Mouse (Mus musculus): ENCODE results near the gene Olfr648. TPM values are rescaled to one million over a fixed set of nuclear protein-coding genes. Genes with fewer than 3 reads are reported as not detected.
A peak's percentile ranks its signal among the peaks of the same experiment; 100 is the strongest.

Olfr648 gene
- total RNA-seq (2015) (not detected in 2 replicates), total RNA-seq (2017) (not detected in 2 replicates)

DNA sequence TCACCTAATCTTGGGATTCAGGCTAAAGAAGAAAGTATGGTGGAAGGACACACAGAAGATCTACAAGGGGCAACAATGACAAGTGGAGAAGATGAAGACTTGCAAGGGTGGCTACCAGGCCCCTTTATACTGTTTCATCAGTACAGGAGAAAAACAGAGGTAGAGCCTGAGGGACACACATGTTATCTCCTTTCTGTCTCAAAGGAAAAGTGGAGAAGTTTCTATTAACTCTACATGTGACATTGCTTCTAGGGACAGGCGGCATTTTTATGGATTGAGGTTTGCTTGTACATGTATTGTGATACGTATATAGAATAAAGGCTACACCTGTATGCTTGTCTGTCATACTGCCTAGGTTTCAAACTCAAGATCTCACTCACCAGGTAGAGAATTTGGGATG lies at the start of gene Olfr648:
TSS of gene Olfr648 (minus strand) at position 101 of the 400 bp plus-strand sequence.
- ATAC-seq (replicated peaks; ENCODE audit: poor library complexity): no peak

DNA sequence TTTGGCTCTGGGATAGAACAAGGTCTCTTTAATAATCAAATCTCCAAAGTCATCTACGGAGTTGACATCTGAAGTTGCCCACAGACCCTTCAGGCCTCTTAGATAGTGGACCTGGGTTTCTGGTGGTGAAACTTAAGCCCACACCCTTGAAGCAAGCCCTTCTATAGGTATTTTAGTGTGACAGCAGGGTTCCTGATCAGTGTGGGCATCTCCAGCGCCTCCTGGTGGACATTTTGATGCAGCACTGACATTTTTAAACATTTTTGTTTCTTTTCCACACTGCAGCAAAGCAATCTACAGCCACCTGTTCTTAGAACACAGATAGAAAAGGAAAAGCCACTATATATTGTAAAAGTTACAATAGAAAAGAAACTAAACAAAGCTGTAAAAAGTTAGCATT lies 48.0 kb upstream of the Olfr648 start:
- peak; percentile 96 for ATAC-seq (replicated peaks; ENCODE audit: poor library complexity)

DNA sequence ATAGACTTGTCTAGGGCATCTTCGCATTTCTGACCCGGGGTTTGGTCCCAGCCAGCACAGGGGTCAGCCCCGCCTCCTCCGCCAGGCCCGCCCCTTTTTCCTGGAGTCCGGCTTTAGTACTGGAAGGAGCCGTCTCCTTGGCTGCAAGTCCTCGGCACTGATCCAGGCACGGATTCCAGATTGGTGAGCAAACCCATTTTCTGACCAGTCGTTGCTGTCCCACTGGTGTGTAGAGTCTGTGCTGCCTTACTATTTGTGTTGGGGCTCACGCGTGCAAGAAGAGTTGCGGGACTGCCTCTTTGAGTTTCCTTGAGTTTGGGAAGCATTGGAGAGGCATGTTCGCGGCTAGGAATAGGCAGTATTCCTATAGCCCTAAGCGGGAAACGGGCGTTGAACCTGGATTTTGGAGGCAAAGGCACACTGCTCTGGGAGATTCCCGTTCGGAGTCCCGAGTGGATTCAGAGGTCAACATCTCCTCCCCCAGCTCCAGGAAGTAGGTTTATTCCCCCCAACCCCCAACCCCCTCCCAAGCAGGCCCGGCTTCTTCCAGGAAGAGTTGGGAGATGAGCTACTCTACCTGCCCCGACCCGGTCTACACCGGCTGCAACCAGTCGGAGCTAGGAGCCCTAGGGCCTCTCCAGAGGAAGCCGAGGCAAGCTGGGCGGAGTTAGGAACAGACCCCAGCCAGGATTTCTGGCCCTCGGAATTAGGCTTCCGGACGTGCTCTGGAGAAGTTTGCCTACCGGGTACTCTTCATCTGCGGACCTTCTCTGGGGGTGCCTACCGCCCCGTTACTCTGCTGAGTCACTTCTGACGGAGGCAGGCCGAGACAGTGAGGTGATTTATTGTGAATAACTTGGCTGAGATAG lies 35.7 kb upstream of the Olfr648 start, which contains the start of gene Trim6:
TSS of gene Trim6 (plus strand) at position 93 of the 869 bp plus-strand sequence.
- ATAC-seq (replicated peaks; ENCODE audit: poor library complexity): peak; percentile 64

DNA sequence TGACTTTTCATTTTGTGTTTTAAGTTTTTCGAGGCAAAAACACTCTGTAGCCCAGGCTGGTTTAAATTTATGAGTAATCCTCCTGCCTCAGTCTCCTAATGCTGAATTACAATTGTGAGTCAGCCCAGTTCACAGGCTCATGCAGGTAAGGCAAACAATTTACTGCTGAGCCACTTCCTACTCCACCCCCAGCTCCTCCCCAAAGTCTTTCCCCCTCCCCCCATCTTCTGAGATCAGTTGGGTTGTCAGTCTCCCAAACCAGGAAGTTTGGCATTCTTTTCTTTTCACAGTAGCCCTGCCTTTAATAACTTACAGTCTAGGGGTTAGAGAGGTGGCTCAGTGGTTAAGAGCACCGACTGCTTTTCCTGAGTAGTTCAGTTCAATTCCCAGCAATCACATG lies 34.7 kb upstream of the Olfr648 start:
- ATAC-seq (replicated peaks; ENCODE audit: poor library complexity): peak; percentile 32

DNA sequence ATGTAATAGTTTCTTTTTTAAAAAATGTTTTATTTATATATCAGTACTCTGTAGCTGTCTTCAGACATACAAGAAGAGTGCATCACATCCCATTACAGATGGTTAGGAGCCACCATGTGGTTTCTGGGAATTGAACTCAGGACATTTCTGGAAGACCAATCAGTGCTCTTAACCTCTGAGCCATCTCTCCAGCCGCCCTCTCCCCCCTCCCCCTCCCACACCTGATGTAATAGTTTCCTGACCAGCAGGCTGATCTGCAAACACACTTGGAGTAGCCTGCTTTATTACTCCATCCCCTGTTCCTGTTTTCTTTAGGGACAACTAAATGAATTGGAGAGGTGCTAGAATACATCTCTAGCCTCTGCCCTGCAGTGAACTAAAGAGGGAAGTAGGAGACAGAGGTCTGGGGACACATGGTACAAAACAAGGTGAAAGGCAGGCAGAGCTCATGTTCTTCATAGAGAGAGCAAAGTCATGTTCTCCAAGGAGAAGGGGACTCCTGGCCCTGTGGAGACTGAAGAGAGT lies 32.9 kb upstream of the Olfr648 start:
- peak; percentile 73 for ATAC-seq (replicated peaks; ENCODE audit: poor library complexity)

DNA sequence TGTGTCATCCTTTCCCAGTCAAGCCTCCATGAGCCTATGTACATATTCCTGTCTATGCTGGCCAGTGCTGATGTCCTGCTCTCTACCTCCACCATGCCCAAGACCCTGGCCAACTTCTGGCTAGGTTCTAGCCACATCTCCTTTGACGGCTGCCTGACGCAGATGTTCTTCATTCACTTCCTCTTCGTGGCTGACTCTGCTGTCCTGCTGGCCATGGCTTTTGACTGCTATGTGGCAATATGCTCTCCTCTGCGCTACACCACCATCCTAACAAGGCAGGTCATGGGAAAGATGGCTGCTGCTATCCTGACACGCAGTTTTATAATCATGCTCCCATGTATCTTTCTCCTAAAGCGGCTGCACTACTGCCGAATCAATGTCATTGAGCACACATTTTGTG lies 23.0 kb upstream of the Olfr648 start:
- ATAC-seq (replicated peaks; ENCODE audit: poor library complexity): peak; percentile 100

DNA sequence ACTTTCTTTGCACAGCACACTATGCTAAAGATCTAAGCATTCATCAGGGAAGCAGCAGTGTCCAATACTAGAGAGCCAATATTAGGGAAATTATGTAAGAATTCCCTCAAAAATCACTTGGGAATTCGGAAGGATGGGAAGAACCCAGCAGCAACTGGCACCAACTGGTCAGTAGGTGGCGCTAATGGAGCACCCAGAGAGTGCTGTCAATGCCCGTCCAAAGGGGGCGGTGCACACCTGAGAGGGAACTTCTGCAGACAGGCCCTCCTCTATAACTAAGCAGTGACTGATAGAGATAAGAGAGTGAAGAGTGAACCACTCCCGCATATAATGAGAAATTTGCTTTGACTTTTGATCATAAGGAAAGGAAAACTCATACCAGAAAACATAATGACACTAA lies 16.6 kb upstream of the Olfr648 start:
- peak; percentile 99 for ATAC-seq (replicated peaks; ENCODE audit: poor library complexity)

DNA sequence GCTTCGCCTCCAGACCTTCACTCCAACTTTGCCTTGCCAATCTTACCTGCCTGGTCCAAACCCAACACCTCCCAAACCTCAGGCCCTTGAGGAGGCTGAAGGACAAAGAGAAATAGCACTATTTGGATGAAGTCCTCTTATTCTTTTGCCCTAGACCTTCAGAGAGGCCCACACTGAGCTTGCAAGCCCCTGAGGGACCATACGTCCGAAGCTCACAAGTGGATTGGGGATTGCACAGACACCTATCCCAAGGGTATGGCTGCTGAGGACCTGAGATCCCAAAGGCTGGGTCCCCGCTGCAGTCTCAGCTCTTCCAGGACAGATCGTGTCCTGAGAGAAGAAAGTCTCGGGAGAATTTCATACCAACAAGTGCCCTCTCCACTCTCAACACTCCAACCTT lies 12.7 kb upstream of the Olfr648 start, which contains the start of gene Olfr649:
TSS of gene Olfr649 (minus strand) at position 101 of the 400 bp plus-strand sequence.
- no peak for ATAC-seq (replicated peaks; ENCODE audit: poor library complexity)

DNA sequence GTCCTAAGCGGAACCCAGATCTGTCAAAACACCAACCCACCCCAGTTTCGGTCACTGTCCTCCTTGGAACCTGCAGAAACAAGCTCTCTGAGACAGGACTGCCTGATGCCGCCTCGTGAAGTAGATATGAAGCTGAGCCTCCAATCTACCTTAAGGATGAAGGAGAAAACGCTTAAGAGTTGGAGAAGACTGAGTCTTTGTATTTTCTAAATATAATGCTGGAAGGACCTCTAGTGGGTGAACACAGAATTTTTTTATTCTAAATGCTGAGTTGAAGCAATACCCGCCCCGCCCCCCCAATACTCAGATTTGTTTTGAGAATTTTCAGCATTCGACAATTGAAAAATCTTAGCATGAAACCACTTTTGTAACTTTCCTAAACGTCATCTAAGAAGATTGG lies 8.1 kb upstream of the Olfr648 start:
- ATAC-seq (replicated peaks; ENCODE audit: poor library complexity): peak; percentile 79

DNA sequence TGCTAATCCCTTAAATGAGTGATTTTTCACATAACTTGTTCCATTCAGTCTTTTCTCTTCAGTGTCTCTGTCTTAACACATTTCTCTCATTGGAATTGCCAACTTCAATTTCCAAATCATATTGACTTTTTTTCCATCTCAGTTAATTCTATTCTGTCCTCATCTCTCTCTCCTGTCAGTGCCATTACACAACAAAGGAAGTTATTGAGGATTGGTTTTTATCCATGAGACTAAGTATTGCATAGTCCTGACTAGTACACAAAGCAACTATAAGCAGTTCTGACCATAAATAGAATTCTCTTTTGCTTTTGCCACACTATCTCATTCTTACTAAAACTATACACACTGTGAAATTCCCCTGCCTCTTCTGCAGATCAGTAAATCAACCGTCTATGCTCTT lies 4.1 kb downstream of the Olfr648 start:
- ATAC-seq (replicated peaks; ENCODE audit: poor library complexity): peak; percentile 77

DNA sequence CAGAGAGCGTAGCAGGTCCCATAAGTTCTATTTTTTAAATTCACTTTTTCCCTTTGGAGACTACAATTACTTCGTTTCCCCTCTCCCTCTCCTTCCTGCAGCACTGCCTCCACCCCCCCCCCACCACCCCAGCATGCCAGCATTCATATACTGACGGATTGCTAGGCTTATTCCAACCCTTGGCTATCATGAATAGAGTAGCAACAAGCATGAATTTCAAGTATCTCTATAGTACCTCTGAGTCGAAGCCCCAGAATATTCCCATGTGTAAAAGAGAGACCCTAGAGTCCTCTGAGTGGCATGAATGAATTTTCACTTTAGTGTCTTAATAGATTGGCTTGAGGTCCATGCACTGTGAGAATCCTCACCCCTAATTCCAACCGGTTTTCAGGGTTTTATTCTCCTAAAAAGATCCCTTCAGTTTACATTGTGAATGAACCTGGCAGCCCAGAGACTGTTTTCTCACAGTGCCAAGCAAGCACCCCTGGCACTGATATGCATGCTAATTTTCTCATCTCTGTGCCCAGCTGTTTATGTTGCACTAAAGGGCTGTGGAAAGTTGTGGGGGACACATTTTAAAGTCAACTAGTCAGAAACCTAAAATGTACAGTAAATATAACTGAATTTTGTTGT lies 4.7 kb downstream of the Olfr648 start:
- no peak for ATAC-seq (replicated peaks; ENCODE audit: poor library complexity)

DNA sequence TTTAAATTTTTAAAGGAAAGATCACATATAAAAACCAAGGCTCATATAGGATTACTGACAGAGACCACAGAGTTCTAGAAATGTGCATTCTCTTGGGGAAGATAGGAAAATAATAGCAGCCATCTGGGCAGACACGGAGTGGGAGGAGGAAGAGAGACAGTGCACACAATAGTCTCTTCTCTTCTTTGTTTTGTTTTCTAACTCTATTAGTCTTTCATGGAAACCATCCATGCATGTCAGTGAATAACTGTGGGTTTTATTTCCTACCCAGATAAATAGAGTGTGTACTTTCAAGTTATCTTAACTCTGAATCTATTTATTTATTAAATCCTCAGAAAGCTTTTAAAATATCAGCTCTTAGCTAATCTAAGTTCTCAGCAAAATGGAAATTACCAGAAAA lies 8.1 kb downstream of the Olfr648 start:
- no peak for ATAC-seq (replicated peaks; ENCODE audit: poor library complexity)

DNA sequence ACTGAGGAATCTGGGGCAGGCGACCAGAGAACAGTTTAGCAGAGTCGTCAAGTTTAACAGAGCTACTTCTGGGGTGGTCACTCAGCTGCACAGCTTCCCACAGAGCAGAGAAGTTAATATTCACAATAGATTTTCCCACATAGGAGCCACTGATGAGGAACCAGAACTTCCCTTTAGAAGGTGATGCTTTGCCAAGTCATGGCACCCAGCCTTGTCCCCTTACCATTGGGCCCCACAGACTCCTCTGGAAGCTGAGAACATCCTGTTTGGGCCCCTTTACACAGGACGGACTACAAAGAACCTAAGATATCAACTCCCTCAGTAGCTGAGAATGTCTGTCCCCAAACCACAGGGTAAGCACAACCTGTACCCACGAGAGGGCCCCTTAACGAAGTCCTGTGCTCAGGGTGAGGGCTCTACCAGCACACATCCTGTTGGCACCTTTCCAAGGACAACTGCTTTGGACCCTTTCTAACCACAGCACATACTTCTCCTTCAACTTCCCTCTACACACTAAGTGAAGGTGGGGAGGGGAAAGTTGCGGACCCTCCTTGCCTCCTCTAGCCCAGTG lies 13.5 kb downstream of the Olfr648 start:
- peak; percentile 78 for ATAC-seq (replicated peaks; ENCODE audit: poor library complexity)

DNA sequence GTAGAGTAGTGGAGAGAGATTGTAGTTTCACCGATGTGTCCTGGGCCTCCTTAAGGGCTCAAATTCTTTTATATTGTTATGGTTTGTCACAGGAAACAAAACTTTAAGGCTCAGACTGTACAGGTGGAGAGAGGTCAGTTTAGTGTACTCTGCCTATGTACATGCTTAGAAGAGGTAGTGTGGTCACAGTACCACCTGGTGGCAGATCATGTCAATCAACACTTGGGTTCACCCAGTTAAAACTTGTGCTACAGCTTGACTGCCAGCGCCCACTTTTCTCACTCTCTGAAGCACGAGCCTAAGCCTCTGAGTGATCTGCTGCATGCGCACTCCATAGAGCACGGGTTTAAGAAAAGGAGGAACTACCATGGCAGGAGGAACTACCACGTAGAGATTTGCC lies 16.1 kb downstream of the Olfr648 start:
- peak; percentile 45 for ATAC-seq (replicated peaks; ENCODE audit: poor library complexity)

DNA sequence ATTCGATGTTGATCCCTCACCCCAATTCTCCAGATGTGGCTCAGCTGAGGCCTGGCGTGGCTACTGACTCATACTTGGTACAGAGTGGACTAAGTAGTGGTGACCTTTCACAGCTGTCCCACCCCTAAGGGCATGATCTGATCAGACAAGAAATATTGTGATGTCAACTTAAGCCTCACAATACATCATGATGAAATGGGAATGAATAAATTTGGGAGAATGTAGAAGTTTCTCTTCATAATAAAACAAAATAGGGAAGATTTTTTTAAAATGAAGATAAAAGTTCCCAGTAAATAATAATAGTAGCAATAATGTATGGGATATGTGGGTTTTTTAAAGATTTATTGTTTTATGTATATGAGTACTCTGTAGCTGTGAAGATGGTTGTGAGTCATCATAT lies 32.7 kb downstream of the Olfr648 start, which contains the start of gene Ubqlnl:
TSS of gene Ubqlnl (minus strand) at position 101 of the 400 bp plus-strand sequence.
- ATAC-seq (replicated peaks; ENCODE audit: poor library complexity): no peak

DNA sequence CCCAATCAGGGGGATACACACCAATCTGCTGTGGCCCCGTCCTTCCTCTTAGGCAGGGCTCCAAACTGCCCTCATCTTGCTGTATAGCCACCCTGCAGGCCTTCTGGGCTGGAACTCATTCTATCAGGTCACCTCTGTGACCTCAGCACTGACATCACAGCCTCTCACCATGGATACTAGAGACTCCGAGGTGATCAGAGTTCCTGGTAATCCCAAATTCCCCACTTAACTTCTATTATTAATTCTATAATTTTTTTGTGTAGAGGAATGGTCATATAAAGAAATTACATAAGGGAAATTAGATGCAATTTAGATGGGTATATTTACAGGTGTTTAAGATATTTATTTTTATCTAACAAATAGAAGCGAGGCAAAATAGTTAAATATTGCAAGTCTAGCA lies 40.0 kb downstream of the Olfr648 start, which contains the start of gene Ubqln3:
TSS of gene Ubqln3 (minus strand) at position 101 of the 400 bp plus-strand sequence.
- no peak for ATAC-seq (replicated peaks; ENCODE audit: poor library complexity)

DNA sequence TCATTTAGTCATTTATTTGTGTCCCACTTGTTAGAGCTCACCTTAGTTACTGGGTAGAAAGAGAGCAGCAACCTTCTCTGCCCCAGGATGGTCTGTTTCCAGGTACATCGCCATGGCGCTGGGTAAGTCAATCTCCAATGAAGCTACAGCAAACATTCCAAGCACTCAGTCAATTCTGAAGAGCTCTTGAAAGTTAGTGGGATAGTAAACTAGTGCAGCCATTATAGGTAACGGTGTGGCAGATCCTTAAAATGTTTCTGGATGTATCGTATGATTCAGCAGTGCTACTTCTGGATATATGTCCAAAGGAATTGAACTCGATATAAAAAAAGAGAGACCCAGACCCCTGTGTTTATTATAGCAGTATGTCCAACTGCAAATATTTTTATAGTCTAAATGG lies 45.9 kb downstream of the Olfr648 start, which contains the start of gene Olfr643:
TSS of gene Olfr643 (minus strand) at position 101 of the 400 bp plus-strand sequence.
- no peak for ATAC-seq (replicated peaks; ENCODE audit: poor library complexity)

DNA sequence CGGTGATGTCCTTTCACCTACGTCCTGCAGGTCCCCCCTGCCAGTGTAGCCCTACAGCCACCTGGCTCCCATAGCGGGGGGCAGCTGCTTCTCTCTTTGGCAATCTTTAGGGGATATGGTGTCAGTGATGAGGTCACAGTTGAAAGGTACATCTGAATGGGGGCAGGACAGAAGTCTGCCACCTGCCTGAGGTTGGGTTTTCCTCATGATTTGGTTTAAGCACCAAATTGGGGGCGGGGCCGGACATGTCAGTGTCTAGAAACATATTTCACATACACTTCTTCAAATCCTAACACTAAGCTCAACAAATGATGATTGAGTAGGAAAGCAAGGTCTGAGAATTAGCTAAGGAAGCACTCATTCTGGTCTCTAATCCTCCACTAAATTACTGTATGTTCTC lies 53.5 kb downstream of the Olfr648 start, which contains the start of gene Ubqln5:
TSS of gene Ubqln5 (minus strand) at position 101 of the 400 bp plus-strand sequence.
- ATAC-seq (replicated peaks; ENCODE audit: poor library complexity): no peak

Measured in megakaryocyte progenitor cell, adult 5-6 weeks (primary cell).